Mouse (Mus musculus) megakaryocyte progenitor cell, adult 5-6 weeks (primary cell): ENCODE measurements around the gene Slfn5. TPM values are rescaled to one million over a fixed set of nuclear protein-coding genes. Genes with fewer than 3 reads are reported as not detected.

Source experiments
- ATAC-seq: replicated peaks from 2 replicates; pipeline ENCODE4 v1.8.0; 2016; ENCODE audit warnings: mild to moderate bottlenecking, moderate TSS enrichment, inconsistent platforms; ENCODE audit not compliant: poor library complexity
- total RNA-seq, 2 experiments: library from RNA; stranded (forward) in 1 of 2; stranded (reverse) in 1 of 2; fragments of 157-497, 149-512 nt in 1 of 2; fragments of 200-1000 nt in 1 of 2; gene quantifications; 2 replicates each; pipeline versions ENCODE4 v1.2.3 to v1.2.4; 2015 to 2017

Slfn5 gene
- total RNA-seq, 2 experiments from 2014 or later, result 1.4 to 1.7 TPM

DNA sequence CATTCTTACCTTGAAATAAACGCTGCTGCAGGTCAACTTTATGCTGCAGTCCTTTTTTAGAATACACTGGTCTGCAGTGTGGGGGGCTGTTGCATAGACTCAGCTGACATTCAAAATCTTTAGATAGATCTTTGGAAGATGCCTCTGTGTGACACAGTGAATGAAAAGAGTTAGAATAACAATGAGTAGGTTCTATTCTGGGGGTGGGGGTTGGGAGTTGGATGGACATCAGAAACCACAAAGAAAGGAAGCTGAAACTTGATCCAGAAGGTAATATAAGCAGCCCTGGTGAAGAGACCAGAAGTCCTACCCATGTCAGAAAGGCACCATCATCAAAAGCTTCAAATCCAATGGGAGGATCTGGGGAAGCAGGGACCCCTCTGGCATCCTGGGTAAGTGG lies 62.2 kb downstream of the Slfn5 start:
- ATAC-seq, result no peak

Other genes starting within 250 kb of the Slfn5 start
- gene Cct6b, start 187.0 kb upstream of the Slfn5 start, total RNA-seq (2015), result 0.30 and 0.32 TPM in 2 replicates
- 0.08 and 0.37 TPM in 2 replicates for gene Cct6b, start 187.0 kb upstream of the Slfn5 start, total RNA-seq (2017)
- gene Zfp830, start 187.0 kb upstream of the Slfn5 start, total RNA-seq (2015), result 20.1 and 20.8 TPM in 2 replicates
- gene Zfp830, start 187.0 kb upstream of the Slfn5 start, total RNA-seq (2017), result 46.3 and 54.1 TPM in 2 replicates
- gene Lig3, start 170.2 kb upstream of the Slfn5 start, total RNA-seq (2015), result 31.3 and 39.5 TPM in 2 replicates
- gene Lig3, start 170.2 kb upstream of the Slfn5 start, total RNA-seq (2017), result 37.6 and 67.4 TPM in 2 replicates
- 26.3 and 27.5 TPM in 2 replicates for gene Rffl, start 80.1 kb upstream of the Slfn5 start, total RNA-seq (2015)
- 18.3 and 18.9 TPM in 2 replicates for gene Rffl, start 80.1 kb upstream of the Slfn5 start, total RNA-seq (2017)
- gene Rad51d, start 60.7 kb upstream of the Slfn5 start, total RNA-seq (2015), result 14.7 and 15.6 TPM in 2 replicates
- gene Rad51d, start 60.7 kb upstream of the Slfn5 start, total RNA-seq (2017), result 9.8 and 10.6 TPM in 2 replicates
- gene Fndc8, start 59.2 kb upstream of the Slfn5 start, total RNA-seq (2015), result not detected in 2 replicates
- gene Fndc8, start 59.2 kb upstream of the Slfn5 start, total RNA-seq (2017), result not detected in 2 replicates
- 21.1 and 27.4 TPM in 2 replicates for gene Nle1, start 42.9 kb upstream of the Slfn5 start, total RNA-seq (2015)
- gene Nle1, start 42.9 kb upstream of the Slfn5 start, total RNA-seq (2017), result 20.3 and 27.2 TPM in 2 replicates
- gene Unc45b, start 40.8 kb upstream of the Slfn5 start, total RNA-seq (2015), result 0.05 and 0.07 TPM in 2 replicates
- gene Unc45b, start 40.8 kb upstream of the Slfn5 start, total RNA-seq (2017), result not detected in 2 replicates
- gene Slfn9, start 40.5 kb downstream of the Slfn5 start, total RNA-seq (2015), result 33.4 and 33.6 TPM in 2 replicates
- gene Slfn9, start 40.5 kb downstream of the Slfn5 start, total RNA-seq (2017), result 33.1 and 41.3 TPM in 2 replicates
- gene Slfn8, start 69.5 kb downstream of the Slfn5 start, total RNA-seq (2015), result 8.6 and 10.9 TPM in 2 replicates
- gene Slfn8, start 69.5 kb downstream of the Slfn5 start, total RNA-seq (2017), result 7.7 and 13.3 TPM in 2 replicates
- 13.3 and 20.8 TPM in 2 replicates for gene Slfn2, start 113.8 kb downstream of the Slfn5 start, total RNA-seq (2015)
- gene Slfn2, start 113.8 kb downstream of the Slfn5 start, total RNA-seq (2017), result 38.8 and 50.9 TPM in 2 replicates
- gene Slfn1, start 165.5 kb downstream of the Slfn5 start, total RNA-seq (2015), result 2.7 and 3.3 TPM in 2 replicates
- 5.4 and 5.8 TPM in 2 replicates for gene Slfn1, start 165.5 kb downstream of the Slfn5 start, total RNA-seq (2017)
- gene Slfn4, start 223.8 kb downstream of the Slfn5 start, total RNA-seq (2015), result 19.0 and 22.5 TPM in 2 replicates
- 7.9 and 9.8 TPM in 2 replicates for gene Slfn4, start 223.8 kb downstream of the Slfn5 start, total RNA-seq (2017)
- gene Slfn3, start 240.0 kb downstream of the Slfn5 start, total RNA-seq (2015), result 21.3 and 22.2 TPM in 2 replicates
- 26.4 and 30.4 TPM in 2 replicates for gene Slfn3, start 240.0 kb downstream of the Slfn5 start, total RNA-seq (2017)